Mouse (Mus musculus) hindbrain, embryonic 16.5 days (tissue): ENCODE measurements around the gene Map2k5. TPM values are rescaled to one million over a fixed set of nuclear protein-coding genes. Genes with fewer than 3 reads are reported as not detected.
A peak's percentile ranks its signal among the peaks of the same experiment; 100 is the strongest.

Experiments used
- ATAC-seq: fragments of 200-750 bp; cut with Nextera tagmentation; 2 replicates; pipeline ENCODE4 v1.8.0; 2017; ENCODE audit warnings: moderate TSS enrichment, moderate library complexity
- H3K27ac ChIP-seq: fragments of 300-500 bp; sonication (generic); 2 replicates; pipeline ENCODE4 v1.5.1; 2014; ENCODE audit warnings: low read depth, mild to moderate bottlenecking, control low read depth, low read length, moderate library complexity
- H3K27me3 ChIP-seq: fragments of 300-500 bp; sonication (generic); replicated peaks from 2 replicates; pipeline ENCODE4 v1.6.1; 2014; ENCODE audit warnings: low read length; ENCODE audit not compliant: control insufficient read depth, insufficient read depth
- H3K36me3 ChIP-seq: fragments of 300-500 bp; sonication (generic); 2 replicates; pipeline ENCODE4 v1.6.1; 2014; ENCODE audit warnings: mild to moderate bottlenecking, low read length, moderate library complexity, mixed read lengths; ENCODE audit not compliant: control insufficient read depth, insufficient read depth
- H3K4me1 ChIP-seq: fragments of 300-500 bp; sonication (generic); 2 replicates; pipeline ENCODE4 v1.6.1; 2014; ENCODE audit warnings: low read depth, low read length; ENCODE audit not compliant: control insufficient read depth, insufficient read depth
- H3K4me2 ChIP-seq: fragments of 300-500 bp; sonication (generic); 2 replicates; pipeline ENCODE4 v1.6.1; 2014; ENCODE audit warnings: mild to moderate bottlenecking, low read length, control low read depth, moderate library complexity
- H3K4me3 ChIP-seq: fragments of 300-500 bp; sonication (generic); 2 replicates; pipeline ENCODE4 v1.5.1; 2014; ENCODE audit warnings: mild to moderate bottlenecking, low read length, control low read depth, moderate library complexity
- H3K9ac ChIP-seq: fragments of 300-500 bp; sonication (generic); 2 replicates; pipeline ENCODE4 v1.6.1; 2014; ENCODE audit warnings: low read depth, mild to moderate bottlenecking, control low read depth, low read length, moderate library complexity
- H3K9me3 ChIP-seq: fragments of 300-500 bp; sonication (generic); 2 replicates; pipeline ENCODE4 v1.6.1; 2014; ENCODE audit warnings: mild to moderate bottlenecking, low read length, moderate library complexity; ENCODE audit not compliant: control insufficient read depth
- WGBS: fragments of 180-500 bp; shearing (Covaris S2); extraction: QIAGEN DNeasy Blood & Tissue Kit; methylation state at CpG from one replicate; pipeline ENCODE4 v1.1.7; 2014; 5-methylcytosine and 5-hydroxymethylcytosine counted together
- polyA plus RNA-seq: library from polyadenylated mRNA; unstranded; fragments of >200 nt; fragmentation: Nextera tagmentation; extraction: Ambion mirVana; gene quantifications from 2 replicates; pipeline ENCODE4 v1.2.1, GENCODE M21; 2015

Map2k5 gene
- polyA plus RNA-seq, 1 experiment from 2014 or later: 31.2 TPM

- ATAC-seq: no peak
- H3K4me2 ChIP-seq: peak overlapping the region; percentile 69
- under 1% methylated on average over 20 of the region's 20 CpGs for WGBS
- peak overlapping the region; percentile 72 for H3K27ac ChIP-seq
- peaks cover 26% of the 10 kb centered on the region for H3K4me1 ChIP-seq
- no peaks in the 10 kb centered on the region for H3K36me3 ChIP-seq
- no peaks in the 10 kb centered on the region for H3K9me3 ChIP-seq
- H3K27me3 ChIP-seq: peaks cover 75% of the 10 kb centered on the region
- H3K4me3 ChIP-seq: peak overlapping the region; percentile 50
- H3K9ac ChIP-seq: peak overlapping the region; percentile 67
Measured at GRCm38 (mm10) chr9:63149372-63149766, 228.3 kb downstream of the Map2k5 start.

DNA sequence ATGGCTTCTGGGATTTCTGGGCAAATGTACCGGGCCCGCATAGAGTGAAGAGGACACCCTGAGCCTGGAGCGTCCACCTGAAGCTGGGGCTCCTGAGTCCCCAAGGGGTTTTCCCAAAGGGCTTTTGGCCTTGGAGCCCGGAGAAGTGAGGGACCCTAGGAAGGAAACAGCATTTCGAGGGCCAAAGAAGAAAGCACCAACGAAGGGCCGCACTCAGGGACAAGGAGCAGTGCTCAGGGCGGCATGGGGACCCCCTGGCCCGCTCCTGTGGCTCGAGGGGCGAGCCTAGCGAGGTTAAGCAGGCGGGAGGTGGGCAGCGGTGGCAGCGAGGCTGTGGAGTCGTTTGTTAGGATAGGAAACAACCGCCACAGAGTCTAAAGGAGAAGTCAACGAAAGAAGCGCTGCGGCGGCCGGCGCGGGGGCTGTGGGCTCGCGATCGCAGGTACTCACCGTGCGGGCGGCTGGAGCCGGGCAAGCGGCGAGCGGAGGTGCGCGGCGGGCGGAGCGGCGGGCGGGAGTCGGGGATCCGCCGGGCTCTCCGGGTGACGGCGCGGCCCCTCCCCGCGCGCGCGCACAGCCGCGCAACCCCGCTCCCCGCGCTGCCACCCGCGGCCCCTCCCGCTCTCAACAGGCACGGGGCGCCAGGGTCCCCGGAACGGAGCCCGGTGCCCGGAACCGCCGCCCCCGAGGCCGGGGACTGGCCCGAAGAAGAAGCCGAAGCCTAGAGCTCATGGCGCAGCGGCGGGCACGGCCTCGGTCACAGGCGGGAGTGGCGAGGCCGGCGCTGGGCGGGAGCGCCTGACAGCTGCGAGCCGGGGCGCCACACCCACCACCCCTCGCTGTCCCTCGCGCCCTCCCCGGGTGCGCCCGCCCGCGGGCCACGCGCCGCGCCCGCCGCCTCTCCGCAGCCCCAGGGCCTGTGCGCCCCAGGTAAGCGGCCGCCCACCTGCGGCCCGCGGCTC lies 229.0 kb downstream of the Map2k5 start, which contains the start of gene Skor1:
Gene Skor1 (minus strand): TSS at position 552 of the 962 bp plus-strand sequence.
- H3K4me2 ChIP-seq: peak within 1 kb of the TSS; percentile 69
- peaks cover 79% of the 10 kb centered on the region for H3K27me3 ChIP-seq
- H3K27ac ChIP-seq: peak within 1 kb of the TSS; percentile 72
- WGBS: under 1% methylated on average over 63 of the region's 108 CpGs
- ATAC-seq: no peak
- peaks cover 29% of the 10 kb centered on the region for H3K4me1 ChIP-seq
- no peaks in the 10 kb centered on the region for H3K36me3 ChIP-seq
- no peaks in the 10 kb centered on the region for H3K9me3 ChIP-seq
- H3K9ac ChIP-seq: peak within 1 kb of the TSS; percentile 67
- peak within 1 kb of the TSS; percentile 50 for H3K4me3 ChIP-seq

DNA sequence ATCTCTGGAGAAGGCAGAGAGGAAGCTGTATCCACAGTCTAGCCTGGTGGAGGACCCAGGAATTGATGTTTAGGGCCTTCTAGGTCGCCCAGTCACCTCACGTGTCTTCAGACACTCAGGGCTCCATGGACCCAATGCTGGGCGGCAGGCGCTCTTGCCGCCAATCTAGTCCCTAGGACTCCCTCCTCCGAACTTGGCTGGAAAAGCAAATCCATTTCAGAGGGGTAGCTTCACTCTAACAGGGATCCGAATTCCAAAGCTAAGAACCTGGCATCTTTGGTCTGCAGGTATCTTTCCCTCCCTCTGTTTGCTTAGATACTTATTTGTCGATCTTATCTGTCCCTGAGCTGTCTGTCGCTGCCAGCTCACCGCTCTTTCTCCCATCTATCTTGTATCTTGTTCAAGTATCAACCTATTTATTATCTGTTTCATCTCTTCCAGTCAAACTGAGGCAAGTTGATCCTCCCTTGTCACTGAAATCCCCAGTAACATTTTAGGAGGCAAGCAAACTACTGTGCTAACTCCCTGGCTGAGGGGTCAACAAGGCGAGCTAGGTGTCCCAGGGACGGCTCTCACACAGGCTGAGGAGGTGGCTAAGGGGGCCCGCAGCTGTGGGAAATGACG lies 229.8 kb downstream of the Map2k5 start:
- no peaks in the 10 kb centered on the region for H3K9me3 ChIP-seq
- peak overlapping the region; percentile 72 for H3K27ac ChIP-seq
- peaks cover 78% of the 10 kb centered on the region for H3K27me3 ChIP-seq
- H3K4me2 ChIP-seq: peak overlapping the region; percentile 69
- peaks cover 29% of the 10 kb centered on the region for H3K4me1 ChIP-seq
- peak overlapping the region; percentile 67 for H3K9ac ChIP-seq
- WGBS: under 1% methylated on average over 14 of the region's 14 CpGs
- H3K36me3 ChIP-seq: no peaks in the 10 kb centered on the region
- ATAC-seq: no peak
- peak overlapping the region; percentile 50 for H3K4me3 ChIP-seq

GRCm38 (mm10) chr9:63147296-63147695 lies 230.4 kb downstream of the Map2k5 start:
- under 1% methylated on average over 9 of the region's 9 CpGs for WGBS
- Histone ChIP-seq H3K27me3 (peaks cover 77% of the 10 kb centered on the region), H3K9me3 (no peaks in the 10 kb centered on the region), H3K27ac (peak overlapping the region; percentile 65), H3K4me3 (peak overlapping the region; percentile 50), H3K4me2 (peak overlapping the region; percentile 69), H3K9ac (peak overlapping the region; percentile 56), H3K4me1 (peaks cover 31% of the 10 kb centered on the region), H3K36me3 (no peaks in the 10 kb centered on the region)
- ATAC-seq: no peak

DNA sequence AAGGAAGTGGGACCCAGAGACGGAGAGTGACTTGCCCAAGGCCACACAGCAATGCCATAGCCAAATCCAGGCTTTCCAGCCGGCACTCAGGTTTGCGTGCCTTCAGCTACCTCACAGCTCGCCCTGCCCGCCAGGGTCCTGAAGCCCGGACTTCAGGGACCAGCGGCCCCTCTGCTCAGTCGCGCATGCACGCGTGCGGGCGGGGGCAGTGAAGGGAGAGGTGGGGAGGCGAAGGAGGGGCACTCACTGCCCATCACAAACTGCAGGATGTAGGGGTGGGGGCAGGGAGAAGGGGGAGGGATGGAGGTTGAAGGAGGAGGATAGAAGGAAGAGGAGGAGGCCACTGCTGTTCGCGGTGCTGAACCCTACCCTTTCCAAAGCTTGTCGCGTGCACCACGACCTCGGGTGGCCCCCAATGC lies 230.8 kb downstream of the Map2k5 start:
- peak overlapping the region; percentile 56 for H3K9ac ChIP-seq
- H3K4me2 ChIP-seq: peak overlapping the region; percentile 69
- H3K9me3 ChIP-seq: no peaks in the 10 kb centered on the region
- H3K36me3 ChIP-seq: no peaks in the 10 kb centered on the region
- peak overlapping the region; percentile 50 for H3K4me3 ChIP-seq
- no peak for ATAC-seq
- H3K27me3 ChIP-seq: peaks cover 77% of the 10 kb centered on the region
- 1% methylated on average over 20 of the region's 20 CpGs for WGBS
- peaks cover 30% of the 10 kb centered on the region for H3K4me1 ChIP-seq
- peak overlapping the region; percentile 65 for H3K27ac ChIP-seq

GRCm38 (mm10) chr9:63146126-63146855 lies 231.4 kb downstream of the Map2k5 start:
- no peak for ATAC-seq
- Histone ChIP-seq H3K9me3 (no peaks in the 10 kb centered on the region), H3K4me2 (peak overlapping the region; percentile 69), H3K9ac (peak overlapping the region; percentile 56), H3K27ac (peak overlapping the region; percentile 65), H3K36me3 (no peaks in the 10 kb centered on the region), H3K27me3 (peaks cover 76% of the 10 kb centered on the region), H3K4me3 (peak overlapping the region; percentile 50), H3K4me1 (peaks cover 30% of the 10 kb centered on the region)
- WGBS: under 1% methylated on average over 46 of the region's 46 CpGs

- ATAC-seq: no peak
- H3K4me1 ChIP-seq: peaks cover 30% of the 10 kb centered on the region
- peak overlapping the region; percentile 69 for H3K4me2 ChIP-seq
- H3K27me3 ChIP-seq: peaks cover 74% of the 10 kb centered on the region
- H3K27ac ChIP-seq: peak overlapping the region; percentile 65
- H3K4me3 ChIP-seq: peak overlapping the region; percentile 50
- peak overlapping the region; percentile 56 for H3K9ac ChIP-seq
- no peaks in the 10 kb centered on the region for H3K36me3 ChIP-seq
- H3K9me3 ChIP-seq: no peaks in the 10 kb centered on the region
- WGBS: 1% methylated on average over 70 of the region's 73 CpGs
Measured at GRCm38 (mm10) chr9:63145249-63146125, 232.2 kb downstream of the Map2k5 start.
